Mouse (Mus musculus): Measurements from ENCODE around the gene Rab3il1. TPM values are rescaled to one million over a fixed set of nuclear protein-coding genes. Genes with fewer than 3 reads are reported as not detected.
A peak's percentile ranks its signal among the peaks of the same experiment; 100 is the strongest.

Rab3il1 gene
- total RNA-seq, 1 experiment from 2014 or later = 9.7 TPM

GRCm38 (mm10) chr19:10060783-10061590, 59.5 kb downstream of the Rab3il1 start:
- peak; percentile 42 for DNase-seq

- no peak for DNase-seq
Observed at GRCm38 (mm10) chr19:10061624-10062023, 60.2 kb downstream of the Rab3il1 start.

- no peak for DNase-seq
Observed at GRCm38 (mm10) chr19:10062292-10062691, 60.8 kb downstream of the Rab3il1 start.

- DNase-seq = no peak
Observed at GRCm38 (mm10) chr19:10062862-10063261, 61.4 kb downstream of the Rab3il1 start.

DNA sequence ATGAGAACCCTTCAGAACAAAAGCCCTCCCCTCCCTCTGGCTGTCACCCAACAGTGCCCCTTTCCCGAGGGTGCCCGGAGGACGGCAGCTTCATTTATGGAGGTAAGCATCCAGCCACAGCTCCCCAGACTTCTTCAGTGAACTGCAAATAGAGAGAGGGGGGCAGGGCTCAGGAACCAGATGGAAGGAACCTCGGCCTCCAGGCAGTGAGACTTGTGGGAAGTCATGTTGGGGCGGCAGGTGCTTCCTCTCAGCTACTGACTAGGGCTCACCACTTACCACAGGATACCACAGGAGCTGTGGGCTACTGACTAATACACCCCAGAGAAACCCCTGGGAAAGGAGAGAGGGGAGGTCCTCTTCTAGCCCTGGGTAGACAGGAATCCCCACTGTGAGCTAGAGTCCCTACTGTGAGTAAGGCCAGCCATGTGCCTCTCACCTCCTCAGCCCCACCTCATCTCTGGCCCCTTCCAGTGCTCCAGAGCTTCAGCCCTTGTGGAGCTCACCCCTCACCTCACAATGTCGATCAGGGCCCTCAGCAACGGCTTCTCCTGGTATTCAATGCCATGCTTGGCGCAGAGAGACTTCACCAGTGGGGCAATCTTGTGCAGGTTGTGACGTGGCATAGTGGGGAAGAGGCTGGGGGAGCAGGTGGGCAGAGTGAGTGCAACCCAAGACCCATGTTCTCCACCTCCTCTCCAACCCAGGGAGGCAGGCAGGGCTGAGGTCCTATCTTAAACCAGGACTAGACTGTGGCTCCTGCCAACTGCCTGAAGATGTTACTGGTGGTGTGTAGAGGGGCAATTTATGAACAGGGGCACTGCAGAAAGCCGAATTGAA, 62.9 kb downstream of the Rab3il1 start:
- no peak for DNase-seq

DNA sequence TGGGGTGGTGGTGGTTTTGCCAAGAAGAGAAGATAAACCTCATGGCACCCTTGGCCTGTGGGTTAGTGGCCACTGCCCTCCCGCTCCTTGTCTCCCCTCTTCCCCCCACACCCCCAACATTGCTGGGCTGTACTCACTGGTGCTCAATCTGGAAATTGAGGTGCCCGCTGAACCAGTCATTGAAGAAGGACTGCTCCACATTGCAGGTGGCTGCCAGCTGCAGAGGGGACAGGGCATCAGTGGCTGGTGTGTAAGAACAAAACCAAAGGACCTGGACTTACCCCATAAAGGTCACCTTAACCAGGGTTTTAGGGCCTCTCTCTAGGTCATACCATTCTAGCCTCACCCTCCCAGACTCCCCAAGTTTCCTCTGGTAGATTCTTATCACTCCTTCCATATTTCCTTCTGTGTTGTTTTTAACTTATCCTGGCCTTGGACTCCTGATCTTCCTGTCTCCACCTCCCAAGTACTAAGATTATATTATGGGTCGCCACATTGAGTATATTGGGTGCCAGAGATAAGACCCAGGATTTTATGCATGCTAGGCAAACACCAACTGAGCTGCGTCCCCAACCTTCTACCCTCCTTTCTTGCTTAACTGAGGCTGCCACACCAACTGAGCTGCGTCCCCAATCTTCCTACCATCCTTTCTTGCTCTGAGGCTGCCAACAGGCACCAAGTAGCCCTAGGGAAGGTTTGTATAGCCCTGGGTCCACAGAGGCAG, 64.2 kb downstream of the Rab3il1 start:
- DNase-seq = no peak

- no peak for DNase-seq
Observed at GRCm38 (mm10) chr19:10066189-10066500, 64.7 kb downstream of the Rab3il1 start.

- no peak for DNase-seq
Observed at GRCm38 (mm10) chr19:10066502-10066901, 65.0 kb downstream of the Rab3il1 start.

DNA sequence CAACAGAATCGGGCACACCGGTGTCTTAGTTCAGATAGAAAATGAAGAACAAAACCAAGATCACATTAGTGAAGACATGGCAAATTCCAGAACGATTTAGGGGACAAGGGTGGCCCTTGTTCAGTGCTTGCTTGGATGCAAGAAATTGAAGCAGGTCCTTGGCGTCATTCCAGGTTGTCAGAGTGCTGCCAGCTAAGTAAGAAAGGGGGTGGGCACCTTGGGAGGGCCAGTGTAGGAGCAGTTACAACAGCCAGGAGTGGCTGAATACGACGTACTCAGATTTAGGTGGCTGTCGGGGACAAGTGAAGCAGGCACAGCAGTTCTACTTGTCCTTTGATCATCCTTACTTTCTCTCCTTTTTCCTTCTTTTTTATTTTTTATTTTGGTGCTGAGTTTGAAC, 66.2 kb downstream of the Rab3il1 start:
- peak; percentile 41 for DNase-seq

GRCm38 (mm10) chr19:10070186-10070980, 68.9 kb downstream of the Rab3il1 start:
- DNase-seq = no peak

DNA sequence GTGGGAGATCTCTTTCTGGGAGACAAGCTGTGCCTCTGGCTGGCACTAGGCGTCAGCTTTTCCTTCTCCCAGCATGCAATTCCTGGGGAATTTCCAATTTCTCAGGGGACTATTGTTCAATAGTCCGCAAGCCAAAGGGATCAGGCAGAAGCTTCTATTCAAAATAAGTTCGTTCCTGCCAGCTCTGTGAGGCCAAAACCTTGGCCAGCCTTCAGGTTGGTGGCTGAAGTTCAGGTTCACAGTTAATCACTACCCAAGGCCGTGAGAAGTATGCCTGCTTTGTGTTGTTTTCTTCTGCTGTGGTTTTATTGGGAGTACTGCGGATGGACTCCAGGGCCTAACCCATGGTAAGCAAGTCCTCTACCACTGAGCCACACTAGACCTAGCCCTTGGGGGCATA, 69.7 kb downstream of the Rab3il1 start:
- peak; percentile 70 for DNase-seq

DNA sequence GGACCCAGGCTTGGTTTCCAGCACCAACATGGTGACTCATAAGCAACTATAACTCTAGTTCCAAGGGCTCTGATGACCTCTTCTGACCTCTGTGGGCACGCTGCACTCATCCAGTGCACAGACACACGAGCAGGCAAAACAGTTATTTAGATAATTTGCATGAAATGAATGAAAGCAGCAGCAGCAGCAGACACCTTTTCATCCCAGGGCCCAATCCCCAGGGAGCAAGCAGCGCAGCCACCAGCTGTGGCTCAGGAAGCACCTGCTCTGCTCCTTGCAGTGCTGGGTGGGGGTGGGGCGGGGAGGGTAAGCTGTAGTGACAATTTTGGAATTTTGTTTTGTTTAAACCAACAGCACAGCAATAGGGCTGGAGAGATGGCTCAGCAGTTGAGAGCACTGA, 70.4 kb downstream of the Rab3il1 start:
- peak; percentile 28 for DNase-seq

DNA sequence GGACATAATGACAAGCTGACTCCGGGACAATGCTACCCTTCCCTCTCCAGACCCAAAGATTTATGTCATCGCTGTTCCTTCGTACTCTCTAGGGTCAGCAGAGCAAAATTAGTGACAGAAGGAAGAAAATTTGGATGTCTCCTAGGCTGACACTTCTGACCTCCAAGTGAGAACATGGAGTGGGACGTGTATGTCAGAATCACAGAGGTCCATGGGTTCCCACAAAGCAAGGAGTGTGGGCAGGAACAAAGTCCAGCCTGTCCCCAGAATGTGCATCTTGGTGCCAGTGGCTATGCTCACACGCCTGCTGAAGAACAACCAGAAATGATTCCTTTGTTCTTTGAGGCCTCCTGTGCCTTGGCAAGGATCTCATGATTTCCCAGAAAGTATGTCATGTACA, 71.7 kb downstream of the Rab3il1 start:
- no peak for DNase-seq

DNA sequence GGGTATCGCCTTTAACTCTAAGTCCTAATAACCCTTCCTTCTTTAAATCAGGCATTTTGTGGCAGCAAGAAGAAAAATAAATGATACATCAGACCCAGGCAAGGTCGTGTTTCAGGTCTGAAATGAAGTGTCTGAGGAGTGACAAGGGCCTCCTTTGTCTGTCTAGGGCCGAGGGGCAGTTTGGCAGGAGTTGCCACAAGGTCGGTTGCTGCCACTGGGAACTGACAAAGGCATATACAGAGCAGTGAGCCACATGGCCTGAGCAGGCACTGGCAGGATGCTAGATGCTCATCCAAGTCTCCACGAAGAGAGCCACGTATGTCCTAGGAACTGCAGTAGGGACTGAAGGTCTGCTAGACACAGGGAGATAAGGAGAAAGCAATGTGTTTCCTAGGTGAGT, 76.9 kb downstream of the Rab3il1 start:
- no peak for DNase-seq

DNA sequence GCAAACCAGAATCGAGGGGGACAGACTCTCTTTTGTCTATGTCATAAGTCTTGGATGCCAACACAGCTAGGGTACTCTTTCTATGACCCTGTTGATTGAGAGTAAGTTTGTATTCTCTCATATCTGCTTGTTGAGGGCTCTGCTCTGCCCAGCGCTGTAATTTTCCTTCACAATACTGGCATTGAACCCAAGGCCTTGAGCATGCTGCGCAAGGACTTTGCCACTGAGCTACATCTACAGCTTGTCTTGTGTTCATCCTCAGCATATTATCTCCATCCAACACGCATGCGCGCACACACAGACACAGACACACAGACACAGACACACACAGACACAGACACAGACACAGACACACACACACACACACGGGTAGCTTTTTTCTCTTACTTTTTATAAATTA, 78.9 kb downstream of the Rab3il1 start:
- DNase-seq = peak; percentile 73

DNA sequence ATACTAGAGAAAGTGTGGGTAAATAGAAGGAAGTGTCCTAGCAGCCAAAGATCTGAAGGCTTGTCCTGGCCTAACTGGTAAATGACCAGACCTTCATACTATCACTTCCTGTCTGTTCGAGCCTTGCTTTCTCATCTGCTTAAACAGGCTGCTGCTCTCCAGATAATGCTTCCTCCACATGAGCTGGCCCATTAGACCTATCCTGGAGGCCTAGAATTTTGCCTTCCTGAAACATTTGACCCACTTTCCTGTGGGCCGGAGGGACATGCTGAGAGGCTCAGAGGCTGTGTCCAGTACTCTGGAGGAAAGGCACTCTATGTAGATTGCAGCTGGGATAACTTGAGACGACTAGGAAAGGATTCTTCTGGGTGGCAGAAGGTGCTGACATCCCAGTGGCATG, 80.6 kb downstream of the Rab3il1 start:
- DNase-seq = no peak

GRCm38 (mm10) chr19:10085454-10085853, 84.0 kb downstream of the Rab3il1 start:
- no peak for DNase-seq

- DNase-seq = no peak
Observed at GRCm38 (mm10) chr19:10086976-10087375, 85.5 kb downstream of the Rab3il1 start.
